Mouse (Mus musculus) yolk sac, embryonic 10.5 days (tissue): Measurements from ENCODE around the gene B3glct.

Source experiments
- DNase-seq: peaks from one replicate; pipeline ENCODE4 v3.0.0-alpha.2; 2017; ENCODE audit warnings: low spot score

The B3glct gene

GRCm38 (mm10) chr5:149678100-149678989 lies at the start of gene B3glct:
Gene B3glct, plus strand, starts transcription at chr5:149678230.
- peak; percentile 81 for DNase-seq

- no peak for DNase-seq
These were observed 43.5 kb upstream of the B3glct start for GRCm38 (mm10) chr5:149634409-149635035.

DNA sequence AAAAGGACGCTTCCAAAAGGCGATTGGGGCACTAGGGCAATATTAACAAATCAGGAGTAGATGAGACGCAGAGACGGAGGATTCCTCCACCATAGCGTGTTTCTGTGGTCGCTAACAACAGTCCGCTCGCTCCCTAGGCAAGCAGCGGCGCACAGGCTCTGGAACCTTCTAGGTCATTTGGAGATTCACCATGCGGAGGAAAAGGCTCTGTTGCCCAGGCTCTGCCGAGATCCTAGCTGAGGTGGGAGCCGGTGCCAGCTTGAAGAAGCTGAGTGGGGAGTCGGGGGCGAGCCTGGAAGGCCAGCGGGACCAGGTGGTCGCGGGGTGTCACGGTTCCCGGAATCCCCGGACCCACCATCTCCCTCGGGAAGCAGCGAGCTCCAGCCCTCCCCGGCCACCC lies 42.5 kb upstream of the B3glct start:
- no peak for DNase-seq

GRCm38 (mm10) chr5:149636075-149636920 lies 41.7 kb upstream of the B3glct start, which contains the start of gene Hsph1:
Gene Hsph1, minus strand, starts transcription at chr5:149636376.
- peak; percentile 99 for DNase-seq

DNA sequence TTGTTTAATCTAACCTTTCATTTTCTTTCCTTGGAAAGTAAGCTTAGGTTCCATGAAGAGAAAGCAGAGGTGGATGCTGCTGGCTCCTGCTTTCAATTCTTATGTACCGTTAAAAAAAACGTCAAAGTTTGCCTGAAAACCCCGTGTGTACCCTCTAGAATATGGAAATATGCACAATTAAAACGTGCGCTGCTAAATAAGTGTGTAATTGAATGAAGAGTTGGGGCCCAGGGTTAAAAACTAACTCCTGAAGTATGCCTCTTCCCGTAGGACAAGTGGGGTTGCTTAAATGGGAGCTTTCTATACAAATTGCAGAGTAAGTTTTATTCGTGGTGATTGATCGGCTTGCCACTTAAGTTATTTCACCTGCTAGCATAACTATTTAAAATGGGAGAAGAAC lies 40.7 kb upstream of the B3glct start:
- DNase-seq = no peak

DNA sequence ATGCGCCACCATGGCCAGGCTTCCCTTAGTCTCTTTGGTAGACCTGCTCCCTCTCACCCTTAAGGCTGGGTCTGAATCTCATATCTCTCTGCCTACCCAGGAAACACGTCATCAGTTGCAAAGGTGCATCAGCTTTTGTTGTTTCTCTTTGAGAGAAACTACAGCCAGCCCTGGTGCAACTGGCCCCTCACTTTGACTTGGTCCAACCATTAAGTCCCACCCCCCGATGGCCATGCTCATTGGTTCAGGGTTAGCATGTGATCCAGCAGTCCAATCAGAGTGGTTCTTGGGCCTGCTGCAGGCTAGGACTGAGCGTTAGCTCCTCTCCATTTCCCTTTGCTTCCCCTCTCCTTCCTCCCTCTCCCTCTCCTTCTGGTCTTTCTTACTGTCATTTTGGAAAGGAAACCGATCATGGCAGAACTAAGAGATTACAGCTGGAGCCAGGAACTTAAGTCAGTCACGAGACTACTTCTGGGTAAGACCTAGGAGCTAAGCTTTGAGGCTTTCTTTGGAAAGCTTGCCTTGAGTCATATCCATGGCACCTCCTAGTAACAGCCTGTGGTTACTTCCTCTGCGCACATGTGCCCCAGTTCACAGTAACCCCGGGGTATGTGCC lies 36.6 kb upstream of the B3glct start:
- DNase-seq = peak; percentile 35

DNA sequence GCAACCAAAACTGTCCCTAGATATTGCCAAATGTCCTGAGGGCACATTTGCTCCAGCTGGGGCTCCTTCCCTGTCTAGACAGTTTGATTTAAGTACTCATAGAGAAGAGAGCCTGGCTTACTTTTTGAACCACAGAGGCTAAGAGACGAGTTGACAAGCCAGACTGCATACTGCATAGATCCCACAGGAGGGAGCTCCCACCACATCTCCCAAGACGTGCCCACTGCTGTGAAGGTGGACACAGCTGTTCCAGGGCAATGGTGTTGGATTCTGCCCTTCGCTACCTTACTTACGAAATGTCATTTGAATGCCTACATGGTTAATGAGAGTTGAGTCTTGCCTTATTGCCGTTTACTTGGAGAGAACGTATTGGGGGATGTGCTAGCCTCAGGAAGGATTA lies 35.7 kb upstream of the B3glct start:
- DNase-seq = no peak

DNA sequence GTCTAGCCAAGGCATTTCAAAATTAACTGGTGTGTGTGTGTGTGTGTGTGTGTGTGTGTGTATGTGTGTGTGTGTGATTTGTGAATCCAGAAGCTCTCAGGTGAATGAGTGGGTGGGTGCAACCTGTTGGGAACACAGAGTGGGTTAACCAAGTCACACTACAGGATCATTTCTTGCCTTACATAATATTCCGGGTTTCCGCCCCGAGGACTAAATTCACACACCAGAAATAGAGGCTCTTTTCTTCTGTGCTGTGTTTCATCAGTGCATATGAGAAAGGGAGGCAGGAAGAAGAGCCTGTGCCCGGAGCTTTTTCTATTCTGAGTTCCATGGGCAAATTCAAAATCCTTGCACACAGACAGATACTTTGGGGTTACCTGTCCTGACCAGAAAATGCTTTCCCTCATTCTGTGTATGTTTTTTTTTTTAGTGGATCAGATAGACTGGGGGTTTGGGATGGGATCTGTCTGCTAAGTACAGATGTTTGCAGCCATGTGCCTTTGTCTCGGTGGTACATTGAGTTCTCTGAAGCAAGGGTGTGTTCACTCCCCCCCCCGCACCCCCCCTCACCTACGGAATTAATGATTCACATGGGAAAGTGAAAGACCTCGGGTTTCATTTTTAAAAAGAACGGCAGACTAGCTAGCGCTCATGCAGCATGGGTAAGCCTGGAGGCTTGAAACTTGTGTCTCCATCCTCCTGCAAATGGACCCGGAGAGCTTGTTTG lies 35.1 kb upstream of the B3glct start:
- no peak for DNase-seq

DNA sequence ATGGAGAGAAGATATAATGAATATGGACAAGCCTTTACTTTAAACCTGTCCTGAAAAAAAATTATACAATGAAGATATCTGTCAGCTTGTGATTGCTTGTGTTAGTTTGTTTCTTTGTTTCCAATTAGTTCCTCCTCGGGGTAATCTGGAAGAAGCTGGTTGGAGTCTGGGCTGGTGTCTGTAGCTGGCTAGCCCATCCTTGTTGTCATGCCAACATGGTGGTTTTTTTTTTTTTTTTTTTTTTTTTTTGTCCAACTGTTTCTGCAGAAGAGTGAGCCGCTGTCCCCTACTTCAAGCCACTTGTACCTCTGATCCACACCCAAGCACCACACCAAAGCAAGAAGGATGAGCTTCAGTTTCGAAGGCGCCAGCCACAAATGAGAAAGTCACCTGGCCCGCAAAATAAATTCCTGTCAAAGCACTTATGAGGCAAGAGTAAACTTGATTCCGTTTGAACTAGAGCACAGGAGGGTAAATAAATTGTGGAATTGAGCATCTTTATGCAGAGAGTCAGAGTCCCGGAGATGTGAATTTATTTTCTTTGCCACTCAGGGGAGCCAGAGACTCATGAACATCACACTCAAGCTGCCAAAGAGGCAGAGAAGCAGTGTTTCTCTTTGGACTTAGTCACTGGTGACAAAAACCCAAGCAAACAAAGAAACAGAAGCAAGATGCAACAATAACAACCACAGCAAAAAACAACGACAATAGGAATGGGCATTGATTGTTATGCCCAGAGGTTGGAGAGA lies 30.5 kb upstream of the B3glct start:
- no peak for DNase-seq

DNA sequence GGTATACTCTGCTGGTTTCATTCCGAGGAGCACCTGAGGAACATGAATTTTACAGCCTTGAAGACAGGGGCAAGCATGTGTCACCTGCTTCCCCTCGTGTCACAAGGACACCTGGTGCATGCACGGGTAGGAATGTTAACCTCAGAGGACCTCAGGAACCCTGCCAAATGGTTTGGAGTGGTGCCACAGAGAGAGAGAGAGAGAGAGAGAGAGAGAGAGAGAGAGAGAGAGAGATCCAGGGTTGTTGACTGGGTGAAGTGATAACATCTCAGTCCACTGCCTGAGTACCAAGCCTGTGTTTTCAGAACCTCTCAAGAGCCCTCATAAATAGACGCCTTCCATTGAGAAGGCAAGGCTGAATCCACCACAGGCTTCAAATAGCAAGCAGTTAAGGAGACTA lies 29.8 kb upstream of the B3glct start:
- DNase-seq = no peak

GRCm38 (mm10) chr5:149648895-149649406 lies 29.1 kb upstream of the B3glct start:
- DNase-seq = peak; percentile 33

DNA sequence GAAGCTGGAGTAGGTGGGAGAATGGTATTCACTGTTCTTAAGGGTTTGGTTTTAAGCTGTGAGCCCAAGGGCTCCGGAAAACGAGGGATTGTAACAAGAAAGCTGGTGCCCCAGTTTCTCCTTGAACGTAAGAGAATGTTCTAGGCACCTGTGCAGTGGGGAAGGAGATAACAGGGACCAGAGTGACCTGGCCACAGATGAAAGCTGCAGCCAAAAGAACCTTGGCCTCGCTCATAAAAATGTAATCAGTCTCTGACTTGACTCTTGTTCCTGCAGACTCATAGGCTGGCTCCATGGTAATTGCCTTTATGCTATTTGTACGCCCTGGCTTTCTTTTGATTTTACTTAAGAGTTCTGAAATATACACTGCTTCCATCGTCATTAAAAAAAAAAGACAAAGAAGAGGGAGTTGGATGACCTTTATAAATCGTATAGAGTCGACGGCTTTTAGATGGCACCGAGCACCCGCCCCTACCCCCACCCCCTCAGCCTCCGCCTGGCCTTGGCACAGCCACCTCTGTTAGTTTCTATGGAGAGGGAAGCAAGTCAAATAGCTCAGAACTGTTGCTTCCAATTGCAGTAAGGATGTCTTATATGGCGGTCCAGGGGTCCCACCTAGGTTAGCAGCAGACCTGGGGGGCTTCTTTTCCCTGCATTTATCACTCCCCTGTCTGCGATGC lies 28.4 kb upstream of the B3glct start:
- no peak for DNase-seq

DNA sequence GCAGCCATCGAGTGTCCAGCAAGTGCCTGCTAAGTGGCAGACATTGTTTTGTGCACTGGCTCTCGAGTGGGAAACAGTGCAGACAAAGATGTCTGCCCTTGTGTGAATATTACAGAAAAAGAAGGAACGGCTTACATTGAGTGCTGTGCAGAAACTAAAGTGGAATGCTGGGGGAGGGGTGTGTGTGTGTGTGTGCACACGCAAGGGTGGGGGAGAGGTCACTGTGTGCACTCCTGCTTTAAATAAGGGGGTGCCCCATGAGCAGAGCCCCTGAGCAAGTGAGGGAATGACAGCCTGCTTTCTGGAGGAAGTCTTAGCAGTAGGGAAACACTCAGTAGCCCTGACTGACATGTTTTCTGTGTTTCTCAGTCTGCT lies 27.9 kb upstream of the B3glct start:
- DNase-seq = no peak

DNA sequence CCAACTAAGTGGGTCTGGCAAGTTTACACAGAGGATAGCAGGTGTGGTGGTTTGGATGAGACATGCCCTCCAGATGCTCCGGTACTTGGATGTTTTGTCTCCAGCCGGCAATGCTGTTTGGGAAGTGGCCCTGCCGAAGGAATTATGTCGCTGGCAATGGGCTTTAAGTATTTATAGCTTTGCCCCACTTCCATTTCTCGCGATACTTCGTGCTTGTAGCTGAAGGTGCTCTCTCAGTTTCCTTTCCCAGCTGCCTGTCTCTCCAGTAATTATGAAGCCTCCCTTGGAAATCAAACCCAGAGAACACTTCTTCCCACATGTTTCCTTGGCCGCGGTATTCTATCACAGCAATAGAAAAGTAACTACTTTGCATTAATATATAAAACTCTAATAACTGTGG lies 22.4 kb upstream of the B3glct start:
- DNase-seq = no peak

DNA sequence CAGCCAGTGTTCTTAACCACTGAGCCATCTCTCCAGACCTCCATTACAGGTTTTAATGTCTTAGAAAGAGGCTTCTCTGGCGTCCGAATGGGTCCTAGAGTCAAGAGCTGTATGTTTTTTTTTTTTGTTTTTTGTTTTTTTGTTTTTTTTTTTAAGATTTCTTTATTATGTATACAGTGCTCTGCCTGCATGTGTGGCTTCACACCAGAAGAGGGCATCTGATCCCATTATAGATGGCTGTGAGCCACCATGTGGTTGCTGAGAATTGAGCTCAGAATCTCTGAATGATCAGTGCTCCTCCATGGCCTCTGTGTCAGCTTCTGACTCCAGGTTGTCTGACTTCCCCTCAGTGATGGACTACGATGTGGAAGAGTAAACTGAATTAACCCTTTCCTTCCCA lies 20.0 kb upstream of the B3glct start:
- DNase-seq = no peak

GRCm38 (mm10) chr5:149658741-149659413 lies 19.2 kb upstream of the B3glct start:
- no peak for DNase-seq

- DNase-seq = no peak
These were observed 18.6 kb upstream of the B3glct start for GRCm38 (mm10) chr5:149659414-149659780.

DNA sequence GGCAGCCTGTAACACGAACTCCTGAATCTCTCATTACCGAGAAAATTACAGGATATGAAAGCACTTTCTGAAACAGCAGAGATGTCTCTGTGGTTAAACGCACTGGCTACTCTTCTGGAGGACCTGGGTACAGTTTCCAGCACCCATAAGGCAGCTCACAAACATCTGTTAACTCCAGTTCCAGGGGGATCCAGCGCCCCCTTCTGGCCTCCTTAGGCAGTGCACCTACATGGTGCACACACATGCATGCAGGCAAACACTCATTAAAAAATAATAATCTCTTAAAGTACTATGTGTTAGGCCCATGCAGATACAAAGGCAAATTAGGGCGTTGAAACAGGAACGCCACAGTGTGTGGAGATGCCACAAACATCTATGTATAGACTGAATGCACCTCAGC lies 16.6 kb upstream of the B3glct start:
- no peak for DNase-seq

DNA sequence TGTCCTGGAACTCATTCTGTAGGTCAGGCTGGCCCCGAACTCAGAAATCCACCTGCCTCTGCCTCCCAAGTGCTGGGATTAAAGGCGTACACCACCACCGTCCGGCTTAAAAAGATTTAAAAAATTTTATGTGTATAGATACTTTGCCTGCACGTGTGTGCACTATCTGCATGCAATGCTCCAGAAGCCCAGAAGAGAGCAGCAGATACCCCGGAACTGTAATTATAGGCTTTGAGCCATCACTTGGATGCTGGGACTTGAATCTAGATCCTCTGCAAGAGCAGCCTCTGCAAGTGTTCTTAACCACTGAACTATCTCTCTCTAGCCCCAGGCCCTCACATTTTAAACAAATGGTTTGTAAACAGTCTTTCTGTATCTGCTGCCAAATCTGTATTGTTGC lies 15.1 kb upstream of the B3glct start:
- DNase-seq = no peak
